Mouse (Mus musculus): ENCODE data around the gene Caprin2. TPM values are rescaled to one million over a fixed set of nuclear protein-coding genes. Genes with fewer than 3 reads are reported as not detected.

The Caprin2 gene
- polyA plus RNA-seq, 1 experiment from 2014 or later = 13.9 TPM

DNA sequence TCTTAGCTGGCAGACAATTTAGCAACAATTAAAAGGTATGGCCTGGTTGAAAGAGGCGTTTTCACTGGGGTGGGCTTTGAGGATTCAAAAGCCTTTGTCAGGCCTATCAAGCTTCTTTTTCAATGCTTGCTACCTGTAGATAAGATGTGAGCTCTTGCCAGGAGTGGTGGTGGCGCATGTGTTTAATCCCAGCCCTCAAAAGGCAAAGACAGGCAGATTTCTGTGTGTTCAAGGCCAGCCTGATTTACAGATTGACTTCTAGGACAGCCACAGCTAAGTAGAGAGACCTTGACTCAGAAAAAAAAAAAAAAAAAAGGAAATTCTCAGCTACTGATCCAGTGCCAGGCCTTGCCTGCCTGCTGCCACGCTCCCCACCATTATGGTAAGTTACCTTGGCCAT, 6.7 kb upstream of the Caprin2 start:
- Histone ChIP-seq H3K4me1 (ENCODE audit: control insufficient read depth, insufficient read depth, low read length) (no peaks in the 10 kb centered on the region), H3K9me3 (replicated peaks; ENCODE audit: control insufficient read depth, low read length) (no peaks in the 10 kb centered on the region), H3K4me2 (ENCODE audit: low read depth, low read length) (no peak overlapping the region), H3K36me3 (replicated peaks; ENCODE audit: control insufficient read depth, insufficient read depth, low read depth, low read length) (no peaks in the 10 kb centered on the region), H3K27ac (replicated peaks; ENCODE audit: low read depth, low read length) (no peak overlapping the region), H3K4me3 (ENCODE audit: low read depth, low read length) (no peak overlapping the region), H3K27me3 (ENCODE audit: control insufficient read depth, insufficient read depth, low read length) (no peaks in the 10 kb centered on the region), H3K9ac (replicated peaks; ENCODE audit: low read length) (no peak overlapping the region)
- 78% methylated on average over 3 of the region's 3 CpGs for WGBS
- DNase-seq (ENCODE audit: low spot score) = no peak
- no peak for ATAC-seq (replicated peaks; ENCODE audit: insufficient number of reproducible peaks, low FRiP score, low TSS enrichment, low read depth)

DNA sequence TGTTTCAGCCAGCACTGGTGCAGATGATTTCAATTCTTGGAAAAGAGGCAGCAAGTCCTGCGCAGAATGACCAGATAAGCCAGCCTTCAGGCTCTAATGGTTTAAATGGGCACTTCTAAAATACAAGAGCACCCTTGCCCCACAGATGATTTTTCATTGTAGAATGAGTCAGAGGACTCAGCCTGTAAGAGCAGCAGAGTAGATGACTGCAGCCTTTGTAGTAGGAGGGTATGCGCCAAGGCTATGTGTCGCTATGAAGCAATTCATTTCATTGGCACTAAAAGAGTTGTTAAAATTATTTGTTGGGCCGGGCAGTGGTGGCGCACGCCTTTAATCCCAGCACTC, 442 bp upstream of the Caprin2 start:
- Histone ChIP-seq H3K9me3 (replicated peaks; ENCODE audit: control insufficient read depth, low read length) (no peaks in the 10 kb centered on the region), H3K4me3 (ENCODE audit: low read depth, low read length) (peak overlapping the region; percentile 73), H3K4me1 (ENCODE audit: control insufficient read depth, insufficient read depth, low read length) (no peaks in the 10 kb centered on the region), H3K27me3 (ENCODE audit: control insufficient read depth, insufficient read depth, low read length) (no peaks in the 10 kb centered on the region), H3K36me3 (replicated peaks; ENCODE audit: control insufficient read depth, insufficient read depth, low read depth, low read length) (no peaks in the 10 kb centered on the region), H3K9ac (replicated peaks; ENCODE audit: low read length) (peak overlapping the region; percentile 74), H3K27ac (replicated peaks; ENCODE audit: low read depth, low read length) (peak overlapping the region; percentile 69), H3K4me2 (ENCODE audit: low read depth, low read length) (peak overlapping the region; percentile 87)
- DNase-seq (ENCODE audit: low spot score) = no peak
- 54% methylated on average over 6 of the region's 6 CpGs for WGBS
- ATAC-seq (replicated peaks; ENCODE audit: insufficient number of reproducible peaks, low FRiP score, low TSS enrichment, low read depth) = peak; percentile 56; the same call in 1 of the 2 replicates

DNA sequence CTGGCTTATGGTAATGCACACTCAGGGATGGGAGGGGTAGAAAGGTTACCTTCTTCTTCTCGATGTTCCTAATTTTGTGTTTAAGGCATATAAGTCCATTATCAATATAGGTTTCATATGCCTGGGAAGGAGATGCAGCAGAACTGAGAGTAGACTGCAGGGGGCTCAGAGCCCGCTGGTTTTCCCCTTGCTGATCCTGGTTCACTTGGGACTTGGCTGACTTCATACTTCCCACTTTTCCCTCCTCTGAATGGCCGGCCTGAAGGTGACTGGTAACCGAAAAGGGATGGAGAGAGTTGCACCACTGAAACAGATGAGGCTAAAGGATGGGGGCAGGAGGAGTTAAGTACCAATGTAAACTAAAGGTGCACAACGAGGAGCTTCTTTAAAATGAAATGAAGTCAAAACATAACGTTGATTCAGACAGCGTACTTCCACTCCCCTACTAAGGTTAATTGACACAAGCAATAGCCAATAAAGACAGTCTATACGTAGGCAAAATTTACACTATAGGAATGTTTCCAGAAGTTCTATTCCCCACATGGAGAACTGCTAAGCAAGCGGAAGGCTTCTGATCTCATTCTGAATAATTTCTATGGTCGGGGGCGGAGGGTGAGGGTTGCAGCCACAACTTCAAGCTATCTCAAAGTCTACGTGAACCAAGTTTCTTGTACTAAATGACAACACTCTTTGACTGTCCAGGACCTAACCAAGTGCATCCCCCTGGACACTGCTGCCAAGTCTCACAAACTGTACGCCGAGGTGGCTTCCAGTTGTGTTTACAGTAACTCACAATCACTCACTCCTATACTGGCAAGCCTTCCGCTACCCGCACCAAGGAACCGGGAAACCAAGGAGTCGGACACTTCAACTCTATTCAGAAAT, 907 bp downstream of the Caprin2 start:
- 16% methylated on average over 18 of the region's 18 CpGs for WGBS
- DNase-seq (ENCODE audit: low spot score) = peak; percentile 15
- Histone ChIP-seq H3K4me1 (ENCODE audit: control insufficient read depth, insufficient read depth, low read length) (no peaks in the 10 kb centered on the region), H3K9ac (replicated peaks; ENCODE audit: low read length) (peak overlapping the region; percentile 74), H3K27me3 (ENCODE audit: control insufficient read depth, insufficient read depth, low read length) (no peaks in the 10 kb centered on the region), H3K36me3 (replicated peaks; ENCODE audit: control insufficient read depth, insufficient read depth, low read depth, low read length) (no peaks in the 10 kb centered on the region), H3K27ac (replicated peaks; ENCODE audit: low read depth, low read length) (0 out of 2 replicates have a peak overlapping the region, but pooled peaks have one; percentile 69), H3K4me2 (ENCODE audit: low read depth, low read length) (peak overlapping the region; percentile 87), H3K4me3 (ENCODE audit: low read depth, low read length) (peak overlapping the region; percentile 73), H3K9me3 (replicated peaks; ENCODE audit: control insufficient read depth, low read length) (no peaks in the 10 kb centered on the region)
- no peak; the same call in 1 of the 2 replicates for ATAC-seq (replicated peaks; ENCODE audit: insufficient number of reproducible peaks, low FRiP score, low TSS enrichment, low read depth)

DNA sequence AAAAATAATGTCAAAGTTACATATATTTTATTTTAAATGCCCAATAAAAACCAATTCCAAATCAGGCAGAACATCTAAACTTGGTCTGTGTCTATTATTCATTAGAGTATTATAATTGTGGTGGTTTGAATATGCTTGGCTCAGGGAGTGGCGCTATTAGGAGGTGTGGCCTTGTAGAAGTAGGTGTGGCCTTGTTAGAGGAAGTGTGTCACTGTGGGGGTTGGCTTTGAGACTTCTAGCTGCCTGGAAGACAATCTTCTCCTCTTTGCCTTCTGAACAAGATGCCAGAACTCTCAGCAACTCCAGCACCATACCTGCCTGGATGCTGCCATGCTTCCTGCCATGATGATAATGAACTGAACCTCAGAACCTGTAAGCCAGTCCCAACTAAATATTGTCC, 22.1 kb downstream of the Caprin2 start:
- WGBS = 97% methylated on average over 1 of the region's 1 CpGs
- no peak overlapping the region for H3K4me3 ChIP-seq (ENCODE audit: low read depth, low read length)
- H3K4me1 ChIP-seq (ENCODE audit: control insufficient read depth, insufficient read depth, low read length) = no peaks in the 10 kb centered on the region
- no peaks in the 10 kb centered on the region for H3K27me3 ChIP-seq (ENCODE audit: control insufficient read depth, insufficient read depth, low read length)
- no peak overlapping the region for H3K27ac ChIP-seq (replicated peaks; ENCODE audit: low read depth, low read length)
- H3K9me3 ChIP-seq (replicated peaks; ENCODE audit: control insufficient read depth, low read length) = no peaks in the 10 kb centered on the region
- H3K4me2 ChIP-seq (ENCODE audit: low read depth, low read length) = no peak overlapping the region
- no peak for DNase-seq (ENCODE audit: low spot score)
- ATAC-seq (replicated peaks; ENCODE audit: insufficient number of reproducible peaks, low FRiP score, low TSS enrichment, low read depth) = no peak
- no peaks in the 10 kb centered on the region for H3K36me3 ChIP-seq (replicated peaks; ENCODE audit: control insufficient read depth, insufficient read depth, low read depth, low read length)
- H3K9ac ChIP-seq (replicated peaks; ENCODE audit: low read length) = no peak overlapping the region

DNA sequence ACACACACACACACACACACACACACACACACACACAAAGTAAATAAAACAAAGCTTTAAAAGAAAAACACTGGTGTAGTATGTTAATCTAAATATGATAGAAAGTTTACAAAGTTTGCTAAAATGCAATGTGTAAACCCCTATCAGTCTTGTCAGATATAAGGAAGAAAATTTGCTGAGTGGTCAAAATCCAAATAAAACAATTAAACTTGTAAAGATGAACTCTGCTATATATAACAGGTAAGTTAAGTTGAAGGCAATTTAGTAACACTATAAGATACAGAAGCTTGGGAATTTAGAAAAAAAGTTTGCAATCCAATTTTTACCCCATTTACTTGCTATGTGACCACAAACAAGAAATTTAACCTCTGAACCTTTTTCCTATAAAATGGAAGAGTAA, 50.4 kb downstream of the Caprin2 start:
- Histone ChIP-seq H3K36me3 (replicated peaks; ENCODE audit: control insufficient read depth, insufficient read depth, low read depth, low read length) (no peaks in the 10 kb centered on the region), H3K27me3 (ENCODE audit: control insufficient read depth, insufficient read depth, low read length) (no peaks in the 10 kb centered on the region), H3K9ac (replicated peaks; ENCODE audit: low read length) (no peak overlapping the region), H3K9me3 (replicated peaks; ENCODE audit: control insufficient read depth, low read length) (no peaks in the 10 kb centered on the region), H3K4me1 (ENCODE audit: control insufficient read depth, insufficient read depth, low read length) (no peaks in the 10 kb centered on the region), H3K27ac (replicated peaks; ENCODE audit: low read depth, low read length) (no peak overlapping the region), H3K4me3 (ENCODE audit: low read depth, low read length) (no peak overlapping the region), H3K4me2 (ENCODE audit: low read depth, low read length) (no peak overlapping the region)
- DNase-seq (ENCODE audit: low spot score) = no peak
- ATAC-seq (replicated peaks; ENCODE audit: insufficient number of reproducible peaks, low FRiP score, low TSS enrichment, low read depth) = no peak

DNA sequence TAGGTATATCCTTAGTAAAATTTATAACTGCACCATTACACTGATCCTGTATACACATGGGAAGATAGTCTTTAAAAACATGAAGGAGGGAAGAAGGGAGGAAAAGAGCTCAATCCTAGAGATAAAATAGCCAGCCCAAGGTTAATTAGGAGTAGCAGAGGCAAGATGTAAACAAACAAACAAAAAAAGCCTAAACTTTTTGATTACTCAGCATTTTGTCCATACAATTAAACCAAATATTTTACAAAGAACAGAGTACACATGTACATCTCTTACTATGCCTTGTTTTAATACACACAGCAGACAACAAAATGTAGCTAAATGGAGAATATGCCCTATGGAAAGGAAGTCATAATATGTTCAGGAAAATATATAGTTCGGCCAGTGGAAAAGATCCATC, 54.3 kb downstream of the Caprin2 start:
- no peak for DNase-seq (ENCODE audit: low spot score)

DNA sequence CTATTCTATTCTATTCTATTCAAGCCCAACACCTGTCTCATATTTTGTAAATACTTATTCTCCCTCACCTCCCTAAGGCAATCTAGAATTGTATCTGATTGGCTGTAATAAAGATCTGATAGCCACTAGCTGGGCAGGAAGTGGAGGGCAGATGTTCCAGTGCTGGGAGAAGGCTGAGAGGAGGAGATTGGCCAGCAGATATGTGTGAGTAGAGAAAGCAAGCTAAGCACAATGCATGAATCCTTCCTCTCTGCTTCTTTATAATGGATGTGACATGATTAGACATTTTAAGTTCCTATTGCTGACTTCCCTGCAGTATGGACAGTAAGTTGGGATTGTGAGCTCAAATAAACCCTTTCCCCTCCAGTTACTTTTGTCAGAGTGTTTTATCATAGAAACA, 57.6 kb downstream of the Caprin2 start:
- no peak overlapping the region for H3K4me2 ChIP-seq (ENCODE audit: low read depth, low read length)
- no peak for DNase-seq (ENCODE audit: low spot score)

More for the DNA sequence above, 54.3 kb downstream of the Caprin2 start:
- H3K36me3 ChIP-seq (replicated peaks; ENCODE audit: control insufficient read depth, insufficient read depth, low read depth, low read length) = no peaks in the 10 kb centered on the region
- no peak for ATAC-seq (replicated peaks; ENCODE audit: insufficient number of reproducible peaks, low FRiP score, low TSS enrichment, low read depth)
- H3K4me3 ChIP-seq (ENCODE audit: low read depth, low read length) = no peak overlapping the region
- H3K9ac ChIP-seq (replicated peaks; ENCODE audit: low read length) = no peak overlapping the region
- H3K9me3 ChIP-seq (replicated peaks; ENCODE audit: control insufficient read depth, low read length) = no peaks in the 10 kb centered on the region
- WGBS = 90% methylated on average over 1 of the region's 1 CpGs
- no peak overlapping the region for H3K27ac ChIP-seq (replicated peaks; ENCODE audit: low read depth, low read length)
- H3K4me1 ChIP-seq (ENCODE audit: control insufficient read depth, insufficient read depth, low read length) = no peaks in the 10 kb centered on the region
- H3K27me3 ChIP-seq (ENCODE audit: control insufficient read depth, insufficient read depth, low read length) = no peaks in the 10 kb centered on the region
- no peak overlapping the region for H3K4me2 ChIP-seq (ENCODE audit: low read depth, low read length)

DNA sequence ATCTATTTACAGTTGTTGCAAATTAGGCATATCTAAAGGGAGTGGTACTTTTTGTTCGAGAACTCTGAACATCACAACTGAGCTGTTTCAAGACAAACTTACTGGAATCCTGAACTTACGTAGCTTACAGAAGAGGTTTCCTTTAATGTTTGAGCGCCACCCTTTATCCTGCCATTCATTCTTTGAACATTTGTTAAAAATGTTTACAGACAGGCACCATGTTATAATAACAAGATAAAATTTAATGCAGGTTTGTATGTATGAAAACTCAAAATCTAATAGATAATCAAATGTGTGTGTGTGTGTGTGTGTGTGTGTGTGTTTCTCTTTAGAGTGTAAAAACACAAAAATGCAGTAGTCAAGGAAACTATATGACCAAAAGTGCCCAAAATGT, 64.3 kb downstream of the Caprin2 start:
- H3K4me3 ChIP-seq (ENCODE audit: low read depth, low read length) = peak overlapping the region; percentile 82
- H3K4me1 ChIP-seq (ENCODE audit: control insufficient read depth, insufficient read depth, low read length) = no peaks in the 10 kb centered on the region
- DNase-seq (ENCODE audit: low spot score) = no peak
- H3K9me3 ChIP-seq (replicated peaks; ENCODE audit: control insufficient read depth, low read length) = no peaks in the 10 kb centered on the region
- no peak for ATAC-seq (replicated peaks; ENCODE audit: insufficient number of reproducible peaks, low FRiP score, low TSS enrichment, low read depth)
- H3K27me3 ChIP-seq (ENCODE audit: control insufficient read depth, insufficient read depth, low read length) = no peaks in the 10 kb centered on the region
- 27% methylated on average over 3 of the region's 3 CpGs for whole genome bisulfite sequencing
- 0 out of 2 replicates have a peak overlapping the region, but pooled peaks have one; percentile 31 for H3K4me2 ChIP-seq (ENCODE audit: low read depth, low read length)
- H3K36me3 ChIP-seq (replicated peaks; ENCODE audit: control insufficient read depth, insufficient read depth, low read depth, low read length) = no peaks in the 10 kb centered on the region
- no peak overlapping the region for H3K27ac ChIP-seq (replicated peaks; ENCODE audit: low read depth, low read length)
- no peak overlapping the region; the same call in 1 of the 2 replicates for H3K9ac ChIP-seq (replicated peaks; ENCODE audit: low read length)

More for the DNA sequence above, 57.6 kb downstream of the Caprin2 start:
- H3K4me1 ChIP-seq (ENCODE audit: control insufficient read depth, insufficient read depth, low read length) = no peaks in the 10 kb centered on the region
- no peak overlapping the region for H3K4me3 ChIP-seq (ENCODE audit: low read depth, low read length)
- no peaks in the 10 kb centered on the region for H3K27me3 ChIP-seq (ENCODE audit: control insufficient read depth, insufficient read depth, low read length)
- H3K36me3 ChIP-seq (replicated peaks; ENCODE audit: control insufficient read depth, insufficient read depth, low read depth, low read length) = no peaks in the 10 kb centered on the region
- no peak overlapping the region for H3K9ac ChIP-seq (replicated peaks; ENCODE audit: low read length)
- no peak for ATAC-seq (replicated peaks; ENCODE audit: insufficient number of reproducible peaks, low FRiP score, low TSS enrichment, low read depth)
- no peaks in the 10 kb centered on the region for H3K9me3 ChIP-seq (replicated peaks; ENCODE audit: control insufficient read depth, low read length)
- no peak overlapping the region for H3K27ac ChIP-seq (replicated peaks; ENCODE audit: low read depth, low read length)
